18 mouse cellular contexts compared by ENCODE assay signal in genomic region chr1:152615987-152616776, GRCm38 (mm10).
A peak's percentile ranks its signal among the peaks of the same experiment; 100 is the strongest.
DNase-seq lines count a peak whose midpoint lies in the region; ATAC-seq lines count a peak whose summit lies in the region.
"Had no signal": no experiment of that assay in that cellular context is flagged by ENCODE, and none has a peak within 500 bp of the region (broad histone marks: within the 10 kb centered on the region; RNA-seq: fewer than 3 reads in every experiment).

No protein-coding gene starts in this region.

- peak overlapping the region; percentile 47 for H3K27ac ChIP-seq in heart, embryonic 11.5 days (ENCODE audit: low read depth, low read length)
- H3K27ac ChIP-seq in liver, embryonic 16.5 days (ENCODE audit: low read length): peak overlapping the region; percentile 39
- H3K27ac ChIP-seq in hindbrain, embryonic 10.5 days: no peak overlapping the region
- no peak overlapping the region for H3K27ac ChIP-seq in hindbrain, embryonic 12.5 days
- H3K27ac ChIP-seq: forebrain, embryonic 12.5 days; hindbrain, embryonic 15.5 days had no signal

- H3K9ac ChIP-seq in heart, embryonic 11.5 days (ENCODE audit: low read depth, low read length): no peak overlapping the region
- H3K9ac ChIP-seq in liver, embryonic 16.5 days (ENCODE audit: low read depth, low read length): no peak overlapping the region
- H3K9ac ChIP-seq in hindbrain, embryonic 12.5 days: no peak overlapping the region
- H3K9ac ChIP-seq: embryonic facial prominence, embryonic 13.5 days; forebrain, embryonic 12.5 days; hindbrain, embryonic 15.5 days; kidney, embryonic 15.5 days had no signal

- 59% methylated on average over 10 of the region's 10 CpGs for WGBS in heart, embryonic 11.5 days (ENCODE audit: insufficient replicate concordance)
- 25% methylated on average over 10 of the region's 10 CpGs for WGBS in liver, embryonic 16.5 days (ENCODE audit: insufficient replicate concordance)
- 88% methylated on average over 10 of the region's 10 CpGs for WGBS in hindbrain, embryonic 10.5 days
- WGBS in hindbrain, embryonic 12.5 days: 84% methylated on average over 10 of the region's 10 CpGs

- H3K27me3 ChIP-seq in heart, embryonic 11.5 days (ENCODE audit: control insufficient read depth, insufficient read depth, low read length): no peaks in the 10 kb centered on the region
- peaks cover 2% of the 10 kb centered on the region; the same call in 1 of the 2 replicates for H3K27me3 ChIP-seq in liver, embryonic 16.5 days (ENCODE audit: control insufficient read depth, insufficient read depth, low read depth, low read length)
- H3K27me3 ChIP-seq in hindbrain, embryonic 10.5 days (ENCODE audit: insufficient read depth, poor library complexity, severe bottlenecking): no peaks in the 10 kb centered on the region
- no peaks in the 10 kb centered on the region for H3K27me3 ChIP-seq in hindbrain, embryonic 12.5 days
- H3K27me3 ChIP-seq: embryonic facial prominence, embryonic 13.5 days; forebrain, embryonic 12.5 days; hindbrain, embryonic 15.5 days; kidney, embryonic 15.5 days had no signal

- no peaks in the 10 kb centered on the region for H3K9me3 ChIP-seq in heart, embryonic 11.5 days (replicated peaks; ENCODE audit: control insufficient read depth, low read length)
- peaks cover 3% of the 10 kb centered on the region; the same call in 1 of the 2 replicates for H3K9me3 ChIP-seq in liver, embryonic 16.5 days (replicated peaks; ENCODE audit: control insufficient read depth, low read length)
- peaks cover 10% of the 10 kb centered on the region for H3K9me3 ChIP-seq in hindbrain, embryonic 10.5 days
- H3K9me3 ChIP-seq in hindbrain, embryonic 12.5 days (replicated peaks): no peaks in the 10 kb centered on the region
- H3K9me3 ChIP-seq: embryonic facial prominence, embryonic 13.5 days; forebrain, embryonic 12.5 days; hindbrain, embryonic 15.5 days; kidney, embryonic 15.5 days had no signal

- intact Hi-C loops in heart, postnatal 14 days (cut with DNase I): no loop called here

- H3K36me3 ChIP-seq in heart, embryonic 11.5 days (ENCODE audit: control insufficient read depth, insufficient read depth, low read length): peaks cover 8% of the 10 kb centered on the region; the same call in 1 of the 2 replicates
- no peaks in the 10 kb centered on the region for H3K36me3 ChIP-seq in liver, embryonic 16.5 days (ENCODE audit: control insufficient read depth, insufficient read depth)
- peaks cover 78% of the 10 kb centered on the region for H3K36me3 ChIP-seq in hindbrain, embryonic 10.5 days
- H3K36me3 ChIP-seq in hindbrain, embryonic 12.5 days: 0 out of 2 replicates have a peak, but pooled peaks cover 7% of the 10 kb centered on the region
- H3K36me3 ChIP-seq: hindbrain, embryonic 15.5 days had no signal

- peaks cover 86% of the 10 kb centered on the region for H3K4me1 ChIP-seq in heart, embryonic 11.5 days (ENCODE audit: control insufficient read depth, insufficient read depth, low read length)
- H3K4me1 ChIP-seq in liver, embryonic 16.5 days (ENCODE audit: control insufficient read depth, low read depth, low read length): peaks cover 38% of the 10 kb centered on the region
- H3K4me1 ChIP-seq in hindbrain, embryonic 10.5 days (replicated peaks): peaks cover 33% of the 10 kb centered on the region
- peaks cover 17% of the 10 kb centered on the region; the same call in 1 of the 2 replicates for H3K4me1 ChIP-seq in hindbrain, embryonic 12.5 days

- H3K4me2 ChIP-seq in heart, embryonic 11.5 days: no peak overlapping the region
- no peak overlapping the region; the same call in 1 of the 2 replicates for H3K4me2 ChIP-seq in liver, embryonic 16.5 days (ENCODE audit: low read depth, low read length)
- H3K4me2 ChIP-seq in hindbrain, embryonic 12.5 days (replicated peaks): no peak overlapping the region
- H3K4me2 ChIP-seq: embryonic facial prominence, embryonic 13.5 days; forebrain, embryonic 12.5 days; hindbrain, embryonic 15.5 days; kidney, embryonic 15.5 days had no signal

- DNase-seq in heart, postnatal 14 days: no peak
- DNase-seq in A20 (ENCODE audit: low read depth, low spot score): peak; percentile 9
- DNase-seq in hindbrain, embryonic 10.5 days (ENCODE audit: low spot score): no peak
- DNase-seq in urinary bladder, adult 2 months (ENCODE audit: low spot score): no peak
- DNase-seq: B cell, adult 2 months; cerebellum, adult 9-10 months; layer of hippocampus, postnatal 36 days; lung, postnatal 14 days; thymus, adult 18-20 months had no signal

- no peak for ATAC-seq in heart, embryonic 11.5 days (replicated peaks; ENCODE audit: insufficient number of reproducible peaks, low FRiP score, low TSS enrichment)
- ATAC-seq in granulocyte monocyte progenitor cell, adult 5-6 weeks (replicated peaks; ENCODE audit: poor library complexity, severe bottlenecking): peak; percentile 52
- no peak for ATAC-seq in liver, embryonic 16.5 days (ENCODE audit: low read depth)
- ATAC-seq in hindbrain, embryonic 12.5 days (ENCODE audit: low FRiP score): no peak
- ATAC-seq: activated CD4-positive, CD25-positive, alpha-beta regulatory T cell, adult 4 months had no signal

- H3K4me3 ChIP-seq in heart, embryonic 11.5 days (ENCODE audit: low read depth, low read length): no peak overlapping the region
- no peak overlapping the region for H3K4me3 ChIP-seq in liver, embryonic 16.5 days (ENCODE audit: low read depth, low read length)
- no peak overlapping the region for H3K4me3 ChIP-seq in hindbrain, embryonic 10.5 days
- H3K4me3 ChIP-seq in hindbrain, embryonic 12.5 days: no peak overlapping the region
- H3K4me3 ChIP-seq: embryonic facial prominence, embryonic 13.5 days; forebrain, embryonic 12.5 days; hindbrain, embryonic 15.5 days; kidney, embryonic 15.5 days had no signal

Comparison
In these comparisons a context has a peak if more than half of its experiments do, and no peak if none do; other contexts are left out.
1. H3K27ac ChIP-seq: peak in heart, embryonic 11.5 days (single experiment) and liver, embryonic 16.5 days (single experiment); none in hindbrain, embryonic 10.5 days (single experiment) and hindbrain, embryonic 12.5 days (single experiment).